Mouse (Mus musculus) CD4-positive helper T cell, adult 2 months (primary cell): ENCODE data around the gene Trim30b.
"Not testable (repeated sequence)": the region's sequence is repeated elsewhere in the genome, so short reads cannot be mapped to it uniquely, and the experiment has no call there.

Experiments used
- DNase-seq: peaks from one replicate; pipeline ENCODE4 v3.0.0-alpha.2; 2012; ENCODE audit warnings: low read depth, missing footprints, low spot score

Trim30b gene

DNA sequence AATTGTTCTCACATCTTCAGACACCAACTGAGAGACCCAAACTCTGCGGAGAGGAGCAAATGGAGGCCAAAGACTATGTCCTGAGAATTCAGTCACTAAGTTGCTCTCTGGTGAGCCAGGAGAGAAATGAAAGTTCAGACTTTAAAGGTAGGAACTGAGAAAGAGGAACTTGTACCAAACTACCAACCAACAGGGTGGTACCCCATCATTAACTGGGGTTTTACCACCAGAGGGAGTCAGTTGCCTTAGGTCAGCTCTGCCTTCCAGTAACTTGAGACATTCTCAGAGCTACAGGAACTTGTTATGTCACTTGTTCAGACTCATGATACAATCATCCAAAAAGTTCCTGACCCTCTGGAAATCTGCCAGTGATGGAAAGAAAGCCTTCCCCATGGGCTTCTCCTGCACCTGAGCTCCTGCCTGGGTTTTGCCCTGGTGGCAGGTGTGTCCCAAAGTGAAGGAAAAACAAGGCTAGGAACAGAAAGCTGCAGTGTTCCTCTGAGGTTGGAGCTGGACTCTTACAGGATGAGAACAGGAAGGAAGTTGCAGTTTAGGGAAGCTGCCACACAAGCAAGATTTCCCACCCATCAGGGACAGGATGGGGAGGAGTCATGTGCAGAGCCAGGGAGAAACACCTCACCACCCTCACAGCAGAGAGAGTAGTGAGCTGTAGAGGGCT is at the start of gene Trim30b:
Gene Trim30b (minus strand): TSS at position 149 of the 679 bp plus-strand sequence.
- DNase-seq = peak; percentile 63

DNA sequence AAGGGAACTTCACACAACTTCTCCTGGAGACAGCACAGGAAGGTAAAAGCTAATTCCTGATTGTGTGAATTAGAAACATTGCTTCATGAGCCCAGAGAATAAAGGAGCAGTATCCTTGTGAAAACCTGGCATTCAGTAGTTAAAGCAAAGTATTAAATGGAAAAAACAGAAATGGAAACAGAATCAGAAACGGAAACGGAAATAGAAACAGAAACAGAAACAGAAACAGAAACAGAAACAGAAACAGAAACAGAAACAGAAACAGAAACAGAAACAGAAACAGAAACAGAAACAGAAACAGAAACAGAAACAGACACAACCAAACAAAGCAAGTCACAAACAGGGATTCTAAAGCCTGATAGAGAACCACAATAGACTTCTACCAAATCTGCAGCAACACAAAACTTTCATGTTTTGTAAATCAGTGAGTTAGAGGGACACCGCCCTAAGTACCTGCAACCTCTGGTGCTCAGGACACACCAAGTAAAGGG is 34.8 kb upstream of the Trim30b start:
- peak; percentile 15 for DNase-seq

DNA sequence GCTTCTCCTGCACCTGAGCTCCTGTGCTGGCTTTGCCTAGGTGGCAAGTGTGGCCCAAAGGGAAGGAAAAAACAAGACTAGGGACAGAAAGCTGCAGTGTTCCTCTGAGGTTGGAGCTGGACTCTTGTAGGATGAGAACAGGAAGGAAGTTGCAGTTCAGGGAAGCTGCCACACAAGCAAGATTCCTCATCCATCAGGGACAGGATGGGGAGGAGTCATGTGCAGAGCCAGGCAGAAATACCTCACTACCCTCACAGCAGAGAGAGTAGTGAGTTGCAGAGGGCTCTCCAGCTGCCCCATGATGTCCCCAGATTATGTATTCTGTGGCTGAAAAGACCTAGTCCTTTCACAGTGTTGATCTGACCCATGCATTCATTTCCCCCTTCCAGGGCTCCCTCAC is 31.5 kb upstream of the Trim30b start:
- no peak for DNase-seq

DNA sequence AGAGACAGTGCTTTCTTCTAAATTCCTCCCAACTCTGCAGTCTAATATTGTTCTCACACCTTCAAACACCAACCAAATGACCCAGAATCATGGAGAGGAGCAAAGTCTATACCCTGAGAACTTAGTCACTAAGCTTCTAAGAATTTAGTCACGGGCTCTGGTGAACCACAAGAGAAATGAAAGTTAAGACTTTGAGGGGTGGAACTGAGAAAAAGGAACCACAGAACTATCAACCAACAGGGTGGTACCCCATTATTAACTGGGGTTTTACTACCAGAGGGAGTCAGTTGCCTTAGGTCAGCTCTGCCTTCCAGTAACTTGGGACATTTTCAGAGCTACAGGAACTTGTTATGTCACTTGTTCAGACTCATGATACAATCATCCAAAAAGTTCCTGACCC is 31.0 kb upstream of the Trim30b start, which contains the start of gene Trim30c:
Gene Trim30c (minus strand): TSS at position 140 of the 400 bp plus-strand sequence.
- DNase-seq = peak; percentile 11

DNA sequence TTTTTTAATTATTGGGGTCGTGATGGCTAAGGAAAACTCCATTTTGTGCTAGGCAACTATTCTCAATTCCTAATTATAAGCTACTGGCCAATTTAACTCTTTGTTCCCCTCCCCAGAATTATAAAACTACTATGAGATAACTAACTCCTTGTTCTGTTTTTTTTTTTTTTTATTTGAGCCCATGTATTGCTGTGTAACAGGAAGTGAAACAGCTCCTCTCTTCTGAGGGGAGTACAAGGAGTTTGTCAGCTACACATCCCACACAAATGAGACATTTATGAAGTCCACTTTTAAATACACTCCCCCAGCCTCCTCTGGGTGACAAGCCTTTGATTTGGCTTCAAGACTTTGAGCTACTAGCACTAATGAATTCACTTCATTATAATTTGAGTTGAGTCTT is 28.8 kb upstream of the Trim30b start:
- no peak for DNase-seq

DNA sequence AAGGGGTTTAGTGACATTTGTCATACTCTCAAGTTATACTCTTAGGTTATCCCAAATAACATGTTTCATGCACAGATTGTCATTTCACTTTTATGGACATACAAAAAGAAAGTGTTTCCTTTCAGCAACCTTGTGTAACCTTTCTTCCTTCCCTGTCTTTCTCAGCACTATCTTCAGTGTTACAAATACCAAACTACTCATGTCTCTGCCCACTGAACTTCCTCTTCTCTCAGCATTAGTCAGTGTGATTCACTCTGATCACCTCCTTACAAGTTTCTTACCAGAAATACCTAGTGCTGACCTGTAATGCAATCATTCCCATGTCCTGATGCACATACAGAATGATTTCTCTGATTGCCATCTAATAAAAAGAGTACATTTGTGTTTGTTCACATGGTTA is 3.3 kb downstream of the Trim30b start:
- DNase-seq = no peak

DNA sequence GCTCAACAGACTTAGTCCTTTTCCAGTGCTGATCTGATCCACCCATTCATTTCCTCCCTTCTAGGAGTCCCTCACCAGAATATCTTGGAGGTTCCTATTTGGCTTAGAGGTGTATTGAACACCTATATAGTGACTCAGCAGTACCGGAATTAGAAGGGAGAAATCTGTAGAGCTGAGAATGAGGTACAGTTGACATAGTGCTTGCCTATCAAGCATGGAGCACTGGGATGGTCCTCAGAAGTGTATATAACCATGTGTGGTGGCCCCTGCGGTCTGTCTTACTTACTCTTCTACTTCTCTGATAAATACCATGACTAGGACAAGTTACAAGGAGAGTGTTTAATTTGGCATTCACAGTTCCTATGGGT is 16.1 kb downstream of the Trim30b start:
- DNase-seq = no peak

DNA sequence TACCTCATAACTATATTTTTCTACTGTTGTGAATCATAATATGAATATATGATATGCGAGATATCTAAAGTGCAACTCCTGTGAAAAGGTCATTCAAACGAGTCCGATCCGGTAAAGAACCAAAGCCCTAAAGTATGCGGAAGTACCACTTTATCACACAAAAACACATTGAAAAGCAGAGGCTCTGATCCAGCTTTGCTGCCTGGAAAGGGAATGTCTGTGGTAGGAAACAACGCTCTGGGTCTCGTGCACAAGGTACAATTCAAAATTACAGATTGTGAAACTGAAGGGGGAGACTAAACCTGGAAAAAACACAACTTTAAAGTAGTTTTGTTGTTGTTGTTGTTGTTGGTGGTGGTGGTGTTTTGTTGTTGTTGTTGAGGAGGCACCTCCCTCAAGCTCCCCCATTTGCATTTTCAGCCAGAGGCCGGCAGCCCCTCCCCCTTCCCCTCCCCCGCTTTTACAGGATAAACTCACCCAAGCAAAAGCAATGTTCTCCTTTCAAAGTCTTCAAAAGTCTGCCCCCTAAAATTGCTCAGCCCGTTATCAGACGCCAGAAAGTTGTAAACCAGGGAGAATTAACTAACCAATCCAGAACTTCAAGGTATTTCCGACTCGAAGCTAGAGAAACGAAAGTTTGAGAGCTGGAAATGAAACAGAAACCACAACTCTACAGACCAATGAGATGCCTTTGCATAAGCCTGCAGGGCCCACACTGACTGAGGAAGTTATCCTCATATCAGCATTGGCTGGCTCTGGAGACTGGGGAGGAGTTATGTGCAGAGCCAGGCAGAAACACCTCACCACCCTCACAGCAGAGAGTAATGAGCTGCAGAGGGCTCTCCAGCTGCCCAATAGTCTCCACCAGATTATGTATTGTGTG is 16.7 kb downstream of the Trim30b start, which contains the start of gene Trim12c:
Gene Trim12c (minus strand): TSS at position 646 of the 883 bp plus-strand sequence.
- peak; percentile 94 for DNase-seq

DNA sequence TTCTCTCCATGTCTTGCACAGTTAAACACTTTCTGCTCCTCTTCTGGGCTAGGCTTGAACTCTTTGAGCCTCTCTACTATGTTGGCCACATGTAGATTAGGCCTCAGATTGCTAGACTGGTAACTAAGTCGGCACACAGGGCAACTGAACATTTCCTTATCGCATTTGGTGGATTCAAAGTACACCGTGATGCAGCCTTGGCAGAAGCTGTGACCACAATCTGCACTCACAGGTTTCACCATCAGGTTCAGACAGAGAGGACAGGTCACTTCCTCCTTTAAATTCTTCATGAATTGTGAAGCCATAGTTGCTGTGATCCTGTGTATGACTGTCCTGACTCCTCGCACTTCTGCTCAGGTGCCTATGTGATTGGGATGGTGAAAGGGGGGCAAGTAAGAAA is 21.6 kb downstream of the Trim30b start:
- not testable (repeated sequence) for DNase-seq

DNA sequence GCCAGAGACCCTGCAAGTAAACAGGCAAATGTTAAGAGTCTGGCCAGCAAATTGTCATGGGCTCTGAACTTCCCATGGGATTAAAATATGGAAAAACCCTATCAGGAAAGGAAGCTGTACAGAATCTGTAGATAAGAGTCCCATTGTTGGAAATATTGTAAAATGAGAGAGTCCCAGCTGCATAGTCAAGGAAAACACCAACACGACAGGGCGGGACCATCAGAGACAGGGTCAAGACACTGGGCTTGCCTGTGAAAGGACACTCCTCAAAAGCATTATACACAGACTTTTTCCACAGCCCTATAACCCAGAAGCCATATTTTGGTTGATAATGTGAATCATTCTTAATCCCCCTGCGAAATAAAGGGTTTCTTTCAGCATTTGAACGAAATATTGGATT is 28.9 kb downstream of the Trim30b start:
- DNase-seq = not testable (repeated sequence)

DNA sequence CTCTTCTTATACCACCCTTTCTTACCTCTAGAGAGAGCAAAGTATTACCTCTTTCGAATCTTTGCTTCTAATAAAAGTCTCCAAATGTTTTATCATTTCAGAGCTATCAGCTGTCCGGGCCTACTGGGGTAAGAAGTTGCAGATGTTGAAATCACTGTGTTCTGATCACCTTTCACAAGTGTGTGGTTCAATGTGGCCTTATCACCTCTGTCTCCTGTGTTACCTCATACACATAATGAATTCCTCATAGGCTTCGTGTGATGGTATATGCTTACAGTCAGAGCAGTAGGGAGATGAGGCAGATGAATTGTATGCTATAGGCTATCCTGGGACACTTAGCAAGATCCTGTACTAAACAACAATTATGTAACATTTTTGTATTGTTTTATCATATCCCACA is 34.1 kb downstream of the Trim30b start:
- not testable (repeated sequence) for DNase-seq

DNA sequence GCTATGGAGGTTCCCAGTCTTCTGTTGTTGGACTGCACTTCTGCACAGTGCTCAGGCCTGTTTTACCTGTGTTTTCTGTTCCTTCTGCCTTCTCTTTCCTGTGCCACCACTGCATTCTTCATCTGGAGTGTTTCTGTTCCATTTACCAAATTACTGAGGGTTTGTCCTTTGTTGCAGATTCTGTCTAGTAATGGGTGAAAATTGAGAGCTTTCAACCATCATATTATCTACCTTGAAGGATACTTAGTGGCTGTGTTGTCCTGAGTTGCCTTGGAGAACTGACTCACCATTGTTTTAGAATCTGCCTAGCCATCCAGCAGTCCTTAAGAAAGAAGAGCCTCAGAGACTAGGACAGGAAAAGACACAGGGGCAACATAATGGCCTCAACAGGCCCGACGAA is 40.5 kb downstream of the Trim30b start, which contains the start of gene Trim34b:
Gene Trim34b (plus strand): TSS at position 301 of the 400 bp plus-strand sequence.
- not testable (repeated sequence) for DNase-seq

DNA sequence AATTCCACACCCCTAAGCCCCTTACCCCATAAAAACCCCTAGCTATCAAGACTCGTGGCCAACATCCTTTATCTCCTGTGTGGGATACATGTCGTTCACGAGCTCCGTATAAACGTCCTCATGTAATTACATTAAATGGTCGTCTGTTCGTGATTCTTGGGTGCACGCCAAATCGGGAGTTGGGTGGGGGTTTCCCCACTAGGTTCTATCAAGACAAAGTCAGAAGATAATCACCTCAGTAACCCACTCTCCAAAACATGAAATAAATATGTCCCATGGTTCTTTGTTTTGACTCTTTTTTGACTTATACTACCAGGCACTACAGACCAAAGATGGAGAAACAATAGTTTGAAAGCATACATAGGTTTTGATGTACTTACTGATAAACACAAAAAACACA is 47.7 kb downstream of the Trim30b start:
- peak; percentile 12 for DNase-seq

DNA sequence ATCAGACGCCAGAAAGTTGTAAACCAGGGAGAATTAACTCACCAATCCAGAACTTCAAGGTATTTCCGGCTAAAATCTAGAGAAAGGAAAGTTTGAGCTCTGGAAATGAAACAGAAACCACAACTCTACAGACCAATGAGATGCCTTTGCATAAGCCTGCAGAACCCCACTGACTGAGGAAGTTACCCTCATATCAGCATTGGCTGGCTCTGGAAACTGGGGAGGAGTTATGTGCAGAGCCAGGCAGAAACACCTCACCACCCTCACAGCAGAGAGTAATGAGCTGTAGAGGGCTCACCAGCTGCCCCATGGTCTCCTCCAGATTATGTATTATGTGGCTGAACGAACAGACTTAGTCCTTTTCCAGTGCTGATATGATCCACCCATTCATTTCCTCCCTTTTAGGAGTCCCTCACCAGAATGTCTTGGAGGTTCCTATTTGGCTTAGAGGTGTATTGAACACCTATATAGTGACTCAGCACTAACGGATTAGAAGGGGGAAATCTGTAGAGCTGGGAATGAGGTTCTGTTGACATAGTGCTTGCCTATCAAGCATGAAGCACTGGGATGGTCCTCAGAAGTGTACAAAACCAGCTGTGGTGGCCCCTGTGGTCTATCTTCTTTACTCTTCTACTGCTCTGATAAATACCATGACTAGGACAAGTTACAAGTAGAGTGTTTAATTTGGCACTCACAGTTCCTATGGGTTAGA is 54.2 kb downstream of the Trim30b start, which contains the start of gene Trim12a:
Gene Trim12a (minus strand): TSS at position 98 of the 712 bp plus-strand sequence.
- DNase-seq = peak; percentile 21

DNA sequence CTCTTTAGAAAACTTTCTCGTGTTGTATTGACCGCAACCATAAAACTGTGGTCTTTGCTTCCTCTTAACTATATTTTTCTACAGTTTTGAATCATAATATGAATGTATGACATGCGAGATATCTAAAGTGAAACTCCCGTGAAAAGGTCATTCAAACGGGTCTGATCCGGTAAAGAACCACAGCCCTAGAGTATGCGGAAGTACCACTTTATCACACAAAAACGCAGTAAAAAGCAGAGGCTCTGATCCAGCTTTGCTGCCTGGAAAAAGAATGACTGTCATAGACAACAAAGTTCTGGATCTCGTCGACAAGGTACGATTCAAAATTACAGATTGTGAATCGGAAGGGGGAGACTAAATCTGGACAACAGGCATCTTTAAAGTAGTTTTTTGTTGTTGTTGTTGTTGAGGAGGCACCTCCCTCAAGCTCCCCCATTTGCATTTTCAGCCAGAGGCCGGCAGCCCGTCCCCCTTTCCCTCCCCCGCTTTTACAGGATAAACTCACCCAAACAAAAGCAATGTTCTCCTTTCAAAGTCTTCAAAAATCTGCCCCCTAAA is 54.8 kb downstream of the Trim30b start:
- DNase-seq = peak; percentile 81
